Mouse (Mus musculus) heart, embryonic 11.5 days (tissue): ENCODE measurements around the gene Tmcc1. TPM values are rescaled to one million over a fixed set of nuclear protein-coding genes. Genes with fewer than 3 reads are reported as not detected.

Experiments
- ATAC-seq: fragments of 200-750 bp; cut with Nextera tagmentation; replicated peaks from 2 replicates; pipeline ENCODE4 v1.8.0; 2017; ENCODE audit warnings: moderate library complexity; ENCODE audit not compliant: insufficient number of reproducible peaks, low FRiP score, low TSS enrichment
- H3K27ac ChIP-seq: fragments of 300-500 bp; sonication (generic); 2 replicates; pipeline ENCODE4 v1.5.1; 2014; ENCODE audit warnings: mild to moderate bottlenecking, low read depth, low read length
- H3K27me3 ChIP-seq: fragments of 300-500 bp; sonication (generic); 2 replicates; pipeline ENCODE4 v1.6.1; 2014; ENCODE audit warnings: mild to moderate bottlenecking, low read length, mixed read lengths; ENCODE audit not compliant: control insufficient read depth, insufficient read depth
- H3K36me3 ChIP-seq: fragments of 300-500 bp; sonication (generic); 2 replicates; pipeline ENCODE4 v1.6.1; 2014; ENCODE audit warnings: mild to moderate bottlenecking, low read length, moderate library complexity, mixed read lengths; ENCODE audit not compliant: control insufficient read depth, insufficient read depth
- H3K4me1 ChIP-seq: fragments of 300-500 bp; sonication (generic); 2 replicates; pipeline ENCODE4 v1.6.1; 2014; ENCODE audit warnings: low read length; ENCODE audit not compliant: control insufficient read depth, insufficient read depth
- H3K4me2 ChIP-seq: fragments of 300-500 bp; sonication (generic); 2 replicates; pipeline ENCODE4 v1.6.1; 2014; ENCODE audit warnings: mild to moderate bottlenecking, moderate library complexity
- H3K4me3 ChIP-seq: fragments of 300-500 bp; sonication (generic); 2 replicates; pipeline ENCODE4 v1.5.1; 2014; ENCODE audit warnings: low read depth, low read length
- H3K9ac ChIP-seq: fragments of 300-500 bp; sonication (generic); 2 replicates; pipeline ENCODE4 v1.6.1; 2014; ENCODE audit warnings: mild to moderate bottlenecking, low read depth, low read length, moderate library complexity
- H3K9me3 ChIP-seq: fragments of 300-500 bp; sonication (generic); replicated peaks from 2 replicates; pipeline ENCODE4 v1.6.1; 2016; ENCODE audit warnings: low read length; ENCODE audit not compliant: control insufficient read depth
- WGBS: fragments of 180-500 bp; shearing (Covaris S2); extraction: QIAGEN DNeasy Blood & Tissue Kit; methylation state at CpG from one replicate; pipeline ENCODE4 v1.1.7; 2014; ENCODE audit not compliant: insufficient replicate concordance; 5-methylcytosine and 5-hydroxymethylcytosine counted together
- polyA plus RNA-seq: library from polyadenylated mRNA; unstranded; fragments of >200 nt; fragmentation: Nextera tagmentation; extraction: Ambion mirVana; gene quantifications from 2 replicates; pipeline ENCODE4 v1.2.1, GENCODE M21; 2014

Gene Tmcc1
- polyA plus RNA-seq, 1 experiment from 2014 or later = 15.0 TPM

DNA sequence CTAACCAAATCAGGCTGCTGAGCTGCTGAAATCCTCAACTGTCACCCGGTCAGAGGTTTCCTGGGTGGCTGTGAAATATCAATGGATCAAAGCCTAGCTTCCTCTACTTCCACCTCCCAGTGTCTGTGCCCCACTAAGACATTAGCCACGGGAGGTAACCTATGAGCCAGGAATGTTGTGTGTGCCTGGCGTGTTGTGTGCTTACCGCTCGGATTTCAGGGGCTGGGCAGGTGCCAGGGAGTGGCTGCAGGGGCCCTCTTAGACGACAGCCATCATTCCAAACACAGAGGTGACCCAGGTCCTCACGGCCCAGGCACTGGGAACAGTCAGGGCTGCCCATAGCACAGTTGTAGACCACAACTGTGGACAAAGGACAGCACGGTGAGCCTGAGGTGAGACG is 224.2 kb downstream of the Tmcc1 start:
- WGBS = 69% methylated on average over 9 of the region's 9 CpGs
- Histone ChIP-seq H3K9me3 (no peaks in the 10 kb centered on the region), H3K27ac (no peak overlapping the region), H3K4me1 (peaks cover 24% of the 10 kb centered on the region), H3K27me3 (no peaks in the 10 kb centered on the region; the same call in 1 of the 2 replicates), H3K9ac (no peak overlapping the region), H3K36me3 (no peaks in the 10 kb centered on the region; the same call in 1 of the 2 replicates), H3K4me2 (no peak overlapping the region), H3K4me3 (no peak overlapping the region)
- ATAC-seq = no peak

- no peak overlapping the region for H3K27ac ChIP-seq
- H3K9me3 ChIP-seq = no peaks in the 10 kb centered on the region
- H3K4me3 ChIP-seq = no peak overlapping the region
- no peak for ATAC-seq
- 76% methylated on average over 6 of the region's 6 CpGs for WGBS
- H3K9ac ChIP-seq = no peak overlapping the region
- H3K27me3 ChIP-seq = no peaks in the 10 kb centered on the region; the same call in 1 of the 2 replicates
- H3K4me1 ChIP-seq = peaks cover 24% of the 10 kb centered on the region
- no peak overlapping the region for H3K4me2 ChIP-seq
- H3K36me3 ChIP-seq = no peaks in the 10 kb centered on the region; the same call in 1 of the 2 replicates
Observed at GRCm38 (mm10) chr6:115968700-115969099, 224.6 kb downstream of the Tmcc1 start.

Other genes with a start within 250 kb of the Tmcc1 start
- gene H1foo, start 248.5 kb downstream of the Tmcc1 start, polyA plus RNA-seq = not detected in 2 replicates
- gene Plxnd1, start 198.5 kb downstream of the Tmcc1 start, polyA plus RNA-seq = 56.1 and 60.0 TPM in 2 replicates
- 31.1 and 40.2 TPM in 2 replicates for gene Washc2, start 14.6 kb upstream of the Tmcc1 start, polyA plus RNA-seq
- gene Zfand4, start 70.7 kb upstream of the Tmcc1 start, polyA plus RNA-seq = 4.5 and 6.3 TPM in 2 replicates
- gene March8, start 144.5 kb upstream of the Tmcc1 start, polyA plus RNA-seq = 25.2 and 31.9 TPM in 2 replicates